Mouse (Mus musculus): ENCODE measurements around the gene Agl. TPM values are rescaled to one million over a fixed set of nuclear protein-coding genes. Genes with fewer than 3 reads are reported as not detected.
A peak's percentile ranks its signal among the peaks of the same experiment; 100 is the strongest.
"Not testable (repeated sequence)": the region's sequence is repeated elsewhere in the genome, so short reads cannot be mapped to it uniquely, and the experiment has no call there.

Agl gene
- polyA plus RNA-seq, 1 experiment = 8.9 TPM

- 94% methylated on average over 8 of the region's 8 CpGs for WGBS
- DNase-seq = no peak
- H3K4me1 ChIP-seq (replicated peaks; ENCODE audit: control insufficient read depth, insufficient read depth, low read length) = no peaks in the 10 kb centered on the region
- no peak for TF ChIP-seq POLR2A (IDR thresholded peaks at IDR 0.05; ENCODE audit: control insufficient read depth, extremely low read depth, insufficient read depth, low read length, poor library complexity)
- no peak for TF ChIP-seq CTCF (IDR thresholded peaks at IDR 0.05; ENCODE audit: borderline replicate concordance, control insufficient read depth, extremely low read depth, insufficient read depth, low read length, poor library complexity)
- no peaks in the 10 kb centered on the region for H3K27me3 ChIP-seq (ENCODE audit: control insufficient read depth, insufficient read depth, low read length)
- 0 out of 2 replicates have a peak, but pooled peaks cover under 1% of the 10 kb centered on the region for H3K36me3 ChIP-seq (ENCODE audit: control insufficient read depth, insufficient read depth, low read length)
- H3K4me3 ChIP-seq (ENCODE audit: control insufficient read depth, insufficient read depth, low read length) = no peak overlapping the region
- no peak overlapping the region for H3K27ac ChIP-seq (ENCODE audit: control insufficient read depth, insufficient read depth, low read length)
These were observed 22.1 kb downstream of the Agl start for GRCm38 (mm10) chr3:116785820-116786219.

DNA sequence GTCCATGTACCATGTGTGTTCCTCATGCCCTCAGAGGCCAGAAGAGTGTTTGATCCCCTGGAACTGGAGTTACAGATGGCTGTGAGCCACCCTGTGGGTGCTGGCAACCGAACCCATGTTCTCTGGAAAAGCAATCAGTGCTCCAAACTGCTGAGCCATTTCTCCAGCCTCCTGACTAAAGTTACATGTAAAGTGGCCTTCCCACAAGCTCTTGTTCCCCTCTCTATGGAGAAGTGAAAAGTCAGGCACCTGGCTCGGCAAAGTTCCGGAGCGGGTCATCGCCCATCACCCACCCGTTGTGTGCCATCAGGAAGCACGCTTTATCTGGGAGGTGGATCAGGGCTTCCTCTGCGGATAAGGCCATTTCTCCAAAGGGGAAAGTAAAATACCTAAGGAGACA, 23.2 kb downstream of the Agl start:
- H3K4me1 ChIP-seq (replicated peaks; ENCODE audit: control insufficient read depth, insufficient read depth, low read length) = no peaks in the 10 kb centered on the region
- no peak overlapping the region for H3K27ac ChIP-seq (ENCODE audit: control insufficient read depth, insufficient read depth, low read length)
- no peaks in the 10 kb centered on the region for H3K27me3 ChIP-seq (ENCODE audit: control insufficient read depth, insufficient read depth, low read length)
- 0 out of 2 replicates have a peak, but pooled peaks cover 8% of the 10 kb centered on the region for H3K36me3 ChIP-seq (ENCODE audit: control insufficient read depth, insufficient read depth, low read length)
- DNase-seq = no peak
- WGBS = 97% methylated on average over 8 of the region's 8 CpGs
- no peak overlapping the region for H3K4me3 ChIP-seq (ENCODE audit: control insufficient read depth, insufficient read depth, low read length)
- no peak for TF ChIP-seq CTCF (IDR thresholded peaks at IDR 0.05; ENCODE audit: borderline replicate concordance, control insufficient read depth, extremely low read depth, insufficient read depth, low read length, poor library complexity)
- no peak for TF ChIP-seq POLR2A (IDR thresholded peaks at IDR 0.05; ENCODE audit: control insufficient read depth, extremely low read depth, insufficient read depth, low read length, poor library complexity)

- Histone ChIP-seq H3K4me1 (replicated peaks; ENCODE audit: control insufficient read depth, insufficient read depth, low read length) (no peaks in the 10 kb centered on the region), H3K27me3 (ENCODE audit: control insufficient read depth, insufficient read depth, low read length) (no peaks in the 10 kb centered on the region), H3K36me3 (ENCODE audit: control insufficient read depth, insufficient read depth, low read length) (0 out of 2 replicates have a peak, but pooled peaks cover 8% of the 10 kb centered on the region), H3K4me3 (ENCODE audit: control insufficient read depth, insufficient read depth, low read length) (no peak overlapping the region), H3K27ac (ENCODE audit: control insufficient read depth, insufficient read depth, low read length) (no peak overlapping the region)
- TF ChIP-seq POLR2A (IDR thresholded peaks at IDR 0.05; ENCODE audit: control insufficient read depth, extremely low read depth, insufficient read depth, low read length, poor library complexity) (no peak), CTCF (IDR thresholded peaks at IDR 0.05; ENCODE audit: borderline replicate concordance, control insufficient read depth, extremely low read depth, insufficient read depth, low read length, poor library complexity) (no peak)
- 94% methylated on average over 12 of the region's 12 CpGs for WGBS
- DNase-seq = no peak
These were observed 23.7 kb downstream of the Agl start for GRCm38 (mm10) chr3:116784290-116784689.

DNA sequence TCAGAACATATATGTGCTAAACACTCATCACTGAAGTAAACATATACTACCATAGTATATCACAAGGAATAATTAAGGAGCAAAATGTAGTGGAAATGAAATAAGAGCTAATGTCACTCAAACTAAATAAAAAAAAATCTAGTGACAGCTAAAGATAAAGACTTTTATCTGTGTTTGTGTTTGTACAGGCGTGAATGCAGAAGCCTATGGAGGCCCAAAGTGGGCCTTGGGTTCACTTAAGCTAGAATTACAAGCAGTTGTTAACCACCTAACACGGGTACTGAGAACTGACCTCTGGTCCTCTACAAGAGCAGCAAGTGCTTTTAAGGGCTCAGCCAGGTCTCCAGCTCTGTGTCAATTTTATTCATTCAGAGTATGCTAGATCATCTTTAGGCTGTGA, 31.0 kb downstream of the Agl start:
- TF ChIP-seq POLR2A (IDR thresholded peaks at IDR 0.05; ENCODE audit: control insufficient read depth, extremely low read depth, insufficient read depth, low read length, poor library complexity) (no peak), CTCF (IDR thresholded peaks at IDR 0.05; ENCODE audit: borderline replicate concordance, control insufficient read depth, extremely low read depth, insufficient read depth, low read length, poor library complexity) (no peak)
- Histone ChIP-seq H3K36me3 (ENCODE audit: control insufficient read depth, insufficient read depth, low read length) (peaks cover 21% of the 10 kb centered on the region; the same call in 1 of the 2 replicates), H3K27me3 (ENCODE audit: control insufficient read depth, insufficient read depth, low read length) (no peaks in the 10 kb centered on the region), H3K4me3 (ENCODE audit: control insufficient read depth, insufficient read depth, low read length) (no peak overlapping the region), H3K27ac (ENCODE audit: control insufficient read depth, insufficient read depth, low read length) (no peak overlapping the region), H3K4me1 (replicated peaks; ENCODE audit: control insufficient read depth, insufficient read depth, low read length) (no peaks in the 10 kb centered on the region)
- 93% methylated on average over 2 of the region's 2 CpGs for WGBS
- DNase-seq = no peak

- no peak for TF ChIP-seq POLR2A (IDR thresholded peaks at IDR 0.05; ENCODE audit: control insufficient read depth, extremely low read depth, insufficient read depth, low read length, poor library complexity)
- no peak for TF ChIP-seq CTCF (IDR thresholded peaks at IDR 0.05; ENCODE audit: borderline replicate concordance, control insufficient read depth, extremely low read depth, insufficient read depth, low read length, poor library complexity)
- WGBS = 96% methylated on average over 12 of the region's 12 CpGs
- H3K27ac ChIP-seq (ENCODE audit: control insufficient read depth, insufficient read depth, low read length) = no peak overlapping the region
- H3K27me3 ChIP-seq (ENCODE audit: control insufficient read depth, insufficient read depth, low read length) = no peaks in the 10 kb centered on the region
- no peak overlapping the region for H3K4me3 ChIP-seq (ENCODE audit: control insufficient read depth, insufficient read depth, low read length)
- H3K4me1 ChIP-seq (replicated peaks; ENCODE audit: control insufficient read depth, insufficient read depth, low read length) = no peaks in the 10 kb centered on the region
- DNase-seq = no peak
- H3K36me3 ChIP-seq (ENCODE audit: control insufficient read depth, insufficient read depth, low read length) = peaks cover 13% of the 10 kb centered on the region; the same call in 1 of the 2 replicates
These were observed 34.1 kb downstream of the Agl start for GRCm38 (mm10) chr3:116773836-116774235.

GRCm38 (mm10) chr3:116771597-116771996, 36.4 kb downstream of the Agl start:
- H3K27ac ChIP-seq (ENCODE audit: control insufficient read depth, insufficient read depth, low read length) = no peak overlapping the region
- 100% methylated on average over 2 of the region's 2 CpGs for WGBS

GRCm38 (mm10) chr3:116766963-116767362, 41.0 kb downstream of the Agl start:
- WGBS = 92% methylated on average over 7 of the region's 7 CpGs

More at GRCm38 (mm10) chr3:116771597-116771996, 36.4 kb downstream of the Agl start:
- Histone ChIP-seq H3K36me3 (ENCODE audit: control insufficient read depth, insufficient read depth, low read length) (peaks cover 9% of the 10 kb centered on the region; the same call in 1 of the 2 replicates), H3K4me1 (replicated peaks; ENCODE audit: control insufficient read depth, insufficient read depth, low read length) (no peaks in the 10 kb centered on the region), H3K27me3 (ENCODE audit: control insufficient read depth, insufficient read depth, low read length) (no peaks in the 10 kb centered on the region), H3K4me3 (ENCODE audit: control insufficient read depth, insufficient read depth, low read length) (no peak overlapping the region)
- no peak for DNase-seq
- TF ChIP-seq CTCF (IDR thresholded peaks at IDR 0.05; ENCODE audit: borderline replicate concordance, control insufficient read depth, extremely low read depth, insufficient read depth, low read length, poor library complexity) (no peak), POLR2A (IDR thresholded peaks at IDR 0.05; ENCODE audit: control insufficient read depth, extremely low read depth, insufficient read depth, low read length, poor library complexity) (no peak)

More at GRCm38 (mm10) chr3:116766963-116767362, 41.0 kb downstream of the Agl start:
- H3K27me3 ChIP-seq (ENCODE audit: control insufficient read depth, insufficient read depth, low read length); H3K4me3 ChIP-seq (ENCODE audit: control insufficient read depth, insufficient read depth, low read length); H3K4me1 ChIP-seq (replicated peaks; ENCODE audit: control insufficient read depth, insufficient read depth, low read length); H3K36me3 ChIP-seq (ENCODE audit: control insufficient read depth, insufficient read depth, low read length); H3K27ac ChIP-seq (ENCODE audit: control insufficient read depth, insufficient read depth, low read length): not testable (repeated sequence)
- TF ChIP-seq CTCF (IDR thresholded peaks at IDR 0.05; ENCODE audit: borderline replicate concordance, control insufficient read depth, extremely low read depth, insufficient read depth, low read length, poor library complexity) = peak; percentile 75; the same call in 1 of the 2 replicates
- peak; percentile 37 for DNase-seq

Data from thymus, adult 2 months (tissue).